Mouse (Mus musculus): ENCODE data around the gene B3gnt6. TPM values are rescaled to one million over a fixed set of nuclear protein-coding genes. Genes with fewer than 3 reads are reported as not detected.

The B3gnt6 gene
- total RNA-seq, 1 experiment from 2014 or later, result 0.87 TPM

DNA sequence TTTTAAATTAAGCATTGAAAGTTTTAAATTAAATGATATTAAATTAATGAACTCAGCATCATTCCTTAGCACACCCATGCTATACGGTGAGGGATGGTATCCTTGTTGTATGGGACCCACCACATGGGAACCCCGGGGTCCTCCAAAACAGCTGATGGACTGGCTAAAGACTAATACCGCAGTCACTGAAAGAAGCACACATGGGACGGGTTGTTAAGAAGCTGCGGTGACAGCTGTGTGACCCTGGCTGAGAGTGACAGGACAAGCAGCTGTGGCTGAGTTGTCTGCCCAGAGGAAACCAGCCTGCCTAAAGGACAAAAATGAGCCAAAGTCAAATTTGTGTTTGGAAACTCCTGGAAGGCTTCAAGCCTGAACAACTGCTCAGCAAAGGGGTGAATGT lies 45.4 kb downstream of the B3gnt6 start:
- no peak for ATAC-seq (replicated peaks; ENCODE audit: low read depth, poor library complexity, severe bottlenecking)

DNA sequence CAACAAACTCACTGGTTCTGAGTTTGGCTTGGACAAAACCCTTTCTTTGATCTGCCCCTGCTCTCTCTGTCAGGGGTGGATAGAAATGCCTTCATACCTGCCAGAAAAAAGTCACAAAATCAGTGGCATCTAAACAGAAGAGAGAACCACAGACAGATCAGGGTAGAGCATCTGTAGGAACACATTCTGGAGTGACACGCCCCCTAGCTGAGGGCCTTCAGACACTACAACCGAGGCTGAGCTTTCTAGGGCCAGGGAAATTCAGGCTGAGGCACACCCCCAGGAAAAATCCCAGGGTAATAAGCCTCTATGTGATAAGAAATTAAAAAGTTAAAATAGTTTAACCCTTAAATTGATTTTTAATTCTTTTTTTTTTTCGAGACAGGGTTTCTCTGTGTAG lies 45.9 kb downstream of the B3gnt6 start:
- ATAC-seq (replicated peaks; ENCODE audit: low read depth, poor library complexity, severe bottlenecking), result no peak

DNA sequence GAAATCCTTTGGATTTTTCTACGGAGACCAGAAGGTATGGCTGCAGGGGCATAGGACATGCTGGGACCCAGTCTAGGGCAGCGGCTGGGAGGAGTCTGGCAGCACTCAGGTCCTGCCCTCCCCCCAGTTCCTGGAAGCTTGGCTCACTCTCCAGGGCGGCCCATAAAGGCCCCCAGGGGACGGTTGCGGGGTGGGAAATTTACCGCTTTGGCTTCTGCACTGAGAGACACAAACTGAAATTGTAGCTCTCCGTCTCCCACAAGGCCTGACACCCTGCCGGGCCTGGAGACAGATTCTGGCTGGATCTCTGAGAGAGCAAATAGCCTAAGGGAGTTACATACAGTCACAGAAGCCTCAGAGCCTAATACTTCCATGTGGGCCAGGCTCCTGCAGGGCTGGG lies 46.9 kb downstream of the B3gnt6 start:
- no peak for ATAC-seq (replicated peaks; ENCODE audit: low read depth, poor library complexity, severe bottlenecking)

DNA sequence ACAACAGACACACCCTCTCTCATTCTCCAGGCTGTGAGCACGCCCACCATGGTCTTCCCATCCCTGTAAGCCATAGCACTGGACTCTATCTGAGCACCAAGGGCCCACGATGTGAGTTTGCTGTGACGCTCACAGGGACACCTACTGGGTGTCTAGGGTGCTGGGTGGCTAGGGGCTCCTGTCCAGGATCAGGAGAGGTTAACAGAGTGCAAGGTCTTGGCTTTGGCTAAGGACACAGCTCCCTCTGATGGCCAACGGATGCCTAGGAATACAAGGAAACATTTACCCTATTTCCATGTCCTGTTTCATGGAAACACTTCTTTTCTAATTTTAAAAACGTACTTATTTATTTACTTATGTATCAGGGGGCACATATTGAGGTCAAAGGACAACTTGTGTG lies 48.8 kb downstream of the B3gnt6 start:
- ATAC-seq (replicated peaks; ENCODE audit: low read depth, poor library complexity, severe bottlenecking), result no peak

DNA sequence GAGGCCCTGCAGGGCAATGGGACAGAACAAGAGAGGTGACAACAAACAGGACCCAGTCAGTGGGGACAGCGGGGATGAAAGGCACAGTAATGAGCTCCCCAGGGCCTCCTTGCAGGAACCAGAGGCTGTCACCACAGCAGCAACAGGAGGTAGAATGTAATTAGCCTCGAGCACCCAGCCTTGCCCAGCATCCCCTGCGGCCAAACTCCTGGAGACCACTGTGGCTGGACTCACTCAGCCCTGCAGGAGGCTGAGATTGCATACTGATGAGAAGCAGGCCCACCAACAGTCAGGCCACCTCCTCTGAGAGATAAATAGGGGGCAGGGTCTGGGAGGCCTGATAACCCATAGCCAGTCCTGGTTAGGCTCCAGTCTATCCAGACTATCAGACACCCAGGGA lies 49.5 kb downstream of the B3gnt6 start:
- ATAC-seq (replicated peaks; ENCODE audit: low read depth, poor library complexity, severe bottlenecking), result no peak

DNA sequence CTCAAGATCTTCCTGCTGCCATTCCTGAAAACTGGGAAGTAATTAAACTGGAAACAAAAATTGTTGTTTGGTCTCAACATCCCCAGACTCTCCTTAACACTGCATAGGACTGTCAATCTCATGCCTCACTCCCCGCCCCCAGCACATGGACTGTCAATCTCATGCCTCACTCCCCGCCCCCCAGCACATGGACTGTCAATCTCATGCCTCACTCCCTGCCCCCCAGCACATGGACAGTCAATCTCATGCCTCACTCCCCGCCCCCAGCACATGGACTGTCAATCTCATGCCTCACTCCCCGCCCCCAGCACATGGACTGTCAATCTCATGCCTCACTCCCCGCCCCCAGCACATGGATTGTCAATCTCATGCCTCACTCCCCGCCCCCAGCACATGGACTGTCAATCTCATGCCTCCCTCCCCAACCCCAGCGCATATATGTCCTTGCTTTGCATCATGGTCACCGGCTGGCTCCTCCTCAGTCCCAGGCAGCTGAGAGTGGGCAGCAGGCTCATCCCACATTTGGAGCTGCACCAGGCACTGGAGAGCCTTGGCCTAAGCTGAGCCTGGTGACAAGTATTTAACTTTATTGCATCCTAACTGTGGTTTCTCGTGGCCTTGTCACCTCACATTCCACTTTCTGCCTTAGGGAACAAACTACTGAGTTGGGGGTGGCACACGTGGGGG lies 50.4 kb downstream of the B3gnt6 start:
- no peak for ATAC-seq (replicated peaks; ENCODE audit: low read depth, poor library complexity, severe bottlenecking)

DNA sequence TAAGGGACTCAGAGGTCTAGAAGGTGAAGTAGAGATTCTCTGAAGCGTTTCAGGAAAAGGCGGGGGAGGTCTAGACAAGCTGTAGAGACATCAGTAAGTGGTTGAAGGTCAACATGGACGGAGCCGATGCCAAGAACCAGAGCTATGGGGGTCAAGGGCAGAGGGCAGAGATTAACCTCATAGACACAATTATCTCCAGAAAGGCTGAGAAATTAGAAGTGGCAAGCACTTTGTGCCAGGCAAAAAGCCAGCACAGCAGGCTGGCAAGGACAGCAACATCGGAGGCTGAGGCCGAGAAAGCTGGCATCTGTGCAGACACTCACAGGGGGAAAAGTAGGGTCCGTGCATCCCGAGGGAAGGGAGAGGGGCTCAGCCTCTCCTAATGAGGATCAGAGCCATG lies 51.5 kb downstream of the B3gnt6 start:
- ATAC-seq (replicated peaks; ENCODE audit: low read depth, poor library complexity, severe bottlenecking), result no peak

DNA sequence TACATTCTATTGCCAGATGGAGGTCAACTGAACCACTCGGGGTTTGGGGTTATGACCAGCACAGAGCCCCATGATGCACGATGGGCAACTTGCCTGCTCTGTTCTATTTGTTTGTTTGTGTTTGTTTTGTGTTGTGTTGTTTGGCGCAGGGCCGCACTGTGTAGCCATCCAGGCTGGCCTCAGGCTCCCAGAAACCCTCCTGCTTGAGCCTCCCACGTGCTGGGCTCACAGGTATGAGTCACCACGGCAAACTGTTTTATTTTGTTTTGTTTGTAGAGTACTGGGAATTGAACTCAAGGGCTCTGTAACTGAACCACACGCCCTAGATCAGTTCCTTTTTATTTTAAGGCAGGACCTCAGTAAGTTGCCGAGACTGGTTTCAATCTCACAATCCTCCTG lies 52.8 kb downstream of the B3gnt6 start:
- no peak for ATAC-seq (replicated peaks; ENCODE audit: low read depth, poor library complexity, severe bottlenecking)

DNA sequence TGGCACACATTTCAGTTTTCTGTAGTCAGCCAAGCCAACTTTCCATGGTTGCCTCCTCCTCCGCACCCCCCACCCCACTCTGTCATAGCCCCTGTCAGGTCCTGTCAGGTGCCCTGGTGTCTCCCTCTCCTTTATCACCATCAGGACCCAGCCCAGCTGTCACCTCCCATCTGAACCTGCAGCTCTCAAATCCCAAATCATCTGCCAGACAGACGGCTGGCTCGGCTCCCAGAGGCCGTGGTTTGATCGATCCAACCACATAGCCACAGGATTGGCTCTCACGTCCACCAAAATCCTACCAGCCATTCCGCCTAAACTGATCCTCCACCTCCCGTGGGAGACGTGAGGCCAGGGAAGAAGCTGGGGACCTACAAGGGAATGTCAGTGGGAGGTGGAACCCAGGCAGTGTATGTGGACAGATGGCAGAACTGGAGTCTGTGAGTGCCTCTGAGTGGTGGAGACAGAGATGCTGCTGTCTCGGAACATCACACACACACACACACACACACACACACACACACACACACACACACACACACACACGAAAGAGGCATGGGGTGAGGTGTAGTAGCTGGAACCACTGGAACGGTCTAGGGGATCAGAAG lies 53.3 kb downstream of the B3gnt6 start:
- ATAC-seq (replicated peaks; ENCODE audit: low read depth, poor library complexity, severe bottlenecking), result peak; percentile 38

DNA sequence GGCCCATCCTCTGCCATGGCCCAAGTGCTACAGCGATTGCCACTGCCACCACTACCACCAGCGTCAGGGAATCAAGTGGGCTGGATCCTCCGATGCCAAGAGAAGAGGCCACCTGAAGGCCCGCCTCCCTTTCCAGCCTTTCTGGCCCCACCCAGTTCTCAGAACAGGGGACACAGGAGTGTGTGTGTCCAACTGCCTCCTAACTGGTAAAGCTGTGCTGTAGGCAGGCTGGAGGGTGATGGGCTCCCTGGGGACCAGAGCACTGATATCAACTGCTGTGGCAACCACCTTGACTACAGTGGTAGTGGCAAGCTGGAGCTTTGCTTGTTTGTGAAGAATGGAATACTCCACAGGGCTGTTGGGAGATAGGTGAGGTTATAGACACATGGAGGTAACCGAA lies 53.9 kb downstream of the B3gnt6 start, which contains the start of gene Omp:
TSS of gene Omp (minus strand) at position 101 of the 400 bp plus-strand sequence.
- no peak for ATAC-seq (replicated peaks; ENCODE audit: low read depth, poor library complexity, severe bottlenecking)

DNA sequence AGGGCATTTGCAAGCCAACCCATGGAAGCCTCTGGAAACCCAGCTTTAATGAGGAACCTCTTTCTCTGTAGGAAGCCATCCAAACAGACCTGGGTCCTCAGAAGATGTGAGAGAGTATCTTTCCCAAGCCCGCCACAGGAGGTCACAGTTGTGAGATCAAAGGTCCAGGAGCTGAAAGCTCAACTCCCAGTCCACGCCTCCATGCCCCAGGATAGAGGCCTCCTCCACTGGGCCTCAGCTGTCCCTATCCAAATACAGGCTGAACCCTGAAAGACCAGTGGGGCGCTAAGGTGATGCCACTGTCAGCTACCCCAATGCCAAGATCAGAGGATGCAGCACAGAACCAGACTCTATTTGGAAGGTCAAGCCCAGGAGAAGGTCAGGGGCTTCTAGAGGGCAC lies 56.6 kb downstream of the B3gnt6 start:
- no peak for ATAC-seq (replicated peaks; ENCODE audit: low read depth, poor library complexity, severe bottlenecking)

Other genes with a start within 250 kb of the B3gnt6 start
- gene Myo7a, start 80.0 kb downstream of the B3gnt6 start, total RNA-seq (2017), result 7.4 and 7.5 TPM in 2 replicates
- gene Omp, start 54.0 kb downstream of the B3gnt6 start, total RNA-seq (2017), result 0.23 TPM in 1 of 2 replicates, not detected in the other
- 10.6 and 15.1 TPM in 2 replicates for gene Capn5, start 21.2 kb downstream of the B3gnt6 start, total RNA-seq (2017)
- 24.0 and 25.4 TPM in 2 replicates for gene Acer3, start 121.7 kb upstream of the B3gnt6 start, total RNA-seq (2017)
- gene Tsku, start 161.8 kb upstream of the B3gnt6 start, total RNA-seq (2017), result not detected in 2 replicates
- not detected in 2 replicates for gene Gucy2d, start 240.9 kb upstream of the B3gnt6 start, total RNA-seq (2017)